Mouse (Mus musculus) adrenal gland (tissue): Measurements from ENCODE around the gene Kirrel3.

ENCODE experiments used
- intact Hi-C: fragments of 180-260 bp; cut with DNase I; formaldehyde crosslinking; loops from one replicate; pipeline ENCODE4 v1.15.1; 2025

Kirrel3 gene

GRCm38 (mm10) chr9:34939621-34940020, 453.9 kb downstream of the Kirrel3 start:
- intact Hi-C loops, result no loop called here

GRCm38 (mm10) chr9:34942122-34942831, 456.6 kb downstream of the Kirrel3 start:
- intact Hi-C loops, result no loop called here

GRCm38 (mm10) chr9:34942996-34943395, 457.3 kb downstream of the Kirrel3 start:
- intact Hi-C loops, result no loop called here

- intact Hi-C loops, result no loop called here
Observed at GRCm38 (mm10) chr9:34945301-34945700, 459.6 kb downstream of the Kirrel3 start.

GRCm38 (mm10) chr9:34947258-34947657, 461.6 kb downstream of the Kirrel3 start:
- intact Hi-C loops, result no loop called here

GRCm38 (mm10) chr9:34947717-34948116, 462.0 kb downstream of the Kirrel3 start:
- intact Hi-C loops, result no loop called here

- intact Hi-C loops, result no loop called here
Observed at GRCm38 (mm10) chr9:34953420-34953819, 467.7 kb downstream of the Kirrel3 start.

GRCm38 (mm10) chr9:34954212-34954611, 468.5 kb downstream of the Kirrel3 start:
- intact Hi-C loops, result no loop called here

- intact Hi-C loops, result no loop called here
Observed at GRCm38 (mm10) chr9:34956512-34956911, 470.8 kb downstream of the Kirrel3 start.

GRCm38 (mm10) chr9:34957691-34958090, 472.0 kb downstream of the Kirrel3 start:
- intact Hi-C loops, result no loop called here

GRCm38 (mm10) chr9:34958183-34958830, 472.6 kb downstream of the Kirrel3 start:
- intact Hi-C loops, result no loop called here

GRCm38 (mm10) chr9:34960736-34961135, 475.0 kb downstream of the Kirrel3 start:
- intact Hi-C loops, result no loop called here

- intact Hi-C loops, result no loop called here
Observed at GRCm38 (mm10) chr9:34961171-34961570, 475.5 kb downstream of the Kirrel3 start.

GRCm38 (mm10) chr9:34962251-34962650, 476.6 kb downstream of the Kirrel3 start:
- intact Hi-C loops, result no loop called here

- intact Hi-C loops, result no loop called here
Observed at GRCm38 (mm10) chr9:34963593-34963992, 477.9 kb downstream of the Kirrel3 start.

GRCm38 (mm10) chr9:34964172-34965040, 478.7 kb downstream of the Kirrel3 start:
- intact Hi-C loops, result no loop called here

GRCm38 (mm10) chr9:34965041-34965415, 479.3 kb downstream of the Kirrel3 start:
- intact Hi-C loops, result no loop called here

GRCm38 (mm10) chr9:34967772-34968171, 482.1 kb downstream of the Kirrel3 start:
- intact Hi-C loops, result no loop called here

- intact Hi-C loops, result no loop called here
Observed at GRCm38 (mm10) chr9:34969881-34970490, 484.3 kb downstream of the Kirrel3 start.

- intact Hi-C loops, result no loop called here
Observed at GRCm38 (mm10) chr9:34974326-34974725, 488.6 kb downstream of the Kirrel3 start.

- intact Hi-C loops, result no loop called here
Observed at GRCm38 (mm10) chr9:34975245-34975644, 489.6 kb downstream of the Kirrel3 start.
